In the genomic region with DNA sequence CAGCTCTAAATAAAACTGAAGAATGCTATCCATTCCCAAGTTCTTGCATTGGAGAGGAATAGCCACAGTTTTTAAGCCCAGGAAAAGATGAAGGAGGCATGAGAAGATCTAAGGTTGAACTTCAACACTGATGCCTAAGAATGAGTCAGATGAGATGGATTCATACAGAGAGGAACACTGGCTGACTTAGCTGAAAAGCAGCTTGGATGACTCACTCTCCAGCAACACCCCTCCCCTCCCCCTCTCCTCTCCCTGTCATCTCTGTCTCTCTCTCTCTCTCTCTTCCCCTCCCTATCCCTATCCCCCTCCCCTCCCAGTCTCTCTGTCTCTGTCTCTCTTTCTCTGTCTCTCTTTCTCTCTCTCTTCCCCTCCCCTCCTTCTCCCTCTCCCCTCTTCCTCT, we compare ENCODE assay signal across 15 mouse cellular contexts.
A peak's percentile ranks its signal among the peaks of the same experiment; 100 is the strongest.
DNase-seq lines count a peak whose midpoint lies in the region; ATAC-seq lines count a peak whose summit lies in the region.
"Had no signal": no experiment of that assay in that cellular context is flagged by ENCODE, and none has a peak within 500 bp of the region (broad histone marks: within the 10 kb centered on the region; RNA-seq: fewer than 3 reads in every experiment).

No protein-coding gene starts in this region.

- peak; percentile 10 for DNase-seq in layer of hippocampus, adult 11-12 months (ENCODE audit: low spot score)
- DNase-seq in layer of hippocampus, postnatal 25 days (ENCODE audit: extremely low spot score in 1 of 2, low spot score in 1 of 2) = no peak
- peak; percentile 41 for DNase-seq in urinary bladder, postnatal 25 days (ENCODE audit: low spot score)
- no peak for DNase-seq in urinary bladder, postnatal 10 days (ENCODE audit: low spot score)
- peak; percentile 29 to 37 for DNase-seq in frontal cortex, postnatal 36 days (ENCODE audit: low spot score in 2 of 2)
- peak; percentile 52 for DNase-seq in telencephalon, adult 2 months (ENCODE audit: low read depth, low spot score)
- no peak for DNase-seq in cerebellum, postnatal 10 days
- DNase-seq: gastrocnemius, postnatal 10 days; thymus, postnatal 25 days had no signal

- no peak overlapping the region for H3K27ac ChIP-seq in intestine, embryonic 16.5 days (ENCODE audit: low read length)
- H3K27ac ChIP-seq: heart, embryonic 13.5 days; hindbrain, embryonic 15.5 days; midbrain, embryonic 15.5 days; neural tube, embryonic 13.5 days had no signal

- no peak overlapping the region for H3K4me3 ChIP-seq in intestine, embryonic 16.5 days (ENCODE audit: low read length)
- H3K4me3 ChIP-seq: heart, embryonic 13.5 days; hindbrain, embryonic 15.5 days; midbrain, embryonic 15.5 days; neural tube, embryonic 13.5 days had no signal

- H3K9me3 ChIP-seq in intestine, embryonic 16.5 days (ENCODE audit: control insufficient read depth, low read length) = no peaks in the 10 kb centered on the region
- H3K9me3 ChIP-seq: heart, embryonic 13.5 days; hindbrain, embryonic 15.5 days; midbrain, embryonic 15.5 days; neural tube, embryonic 13.5 days had no signal

- ATAC-seq in intestine, embryonic 16.5 days = no peak
- ATAC-seq: midbrain, embryonic 15.5 days had no signal

- no peak overlapping the region for H3K9ac ChIP-seq in intestine, embryonic 16.5 days (ENCODE audit: low read depth, low read length)
- H3K9ac ChIP-seq: heart, embryonic 13.5 days; hindbrain, embryonic 15.5 days; midbrain, embryonic 15.5 days; neural tube, embryonic 13.5 days had no signal

- H3K4me2 ChIP-seq in intestine, embryonic 16.5 days (ENCODE audit: low read depth, low read length) = no peak overlapping the region
- H3K4me2 ChIP-seq: heart, embryonic 13.5 days; hindbrain, embryonic 15.5 days; midbrain, embryonic 15.5 days; neural tube, embryonic 13.5 days had no signal

- H3K27me3 ChIP-seq in intestine, embryonic 16.5 days (replicated peaks; ENCODE audit: control insufficient read depth, insufficient read depth, low read length) = no peaks in the 10 kb centered on the region
- H3K27me3 ChIP-seq: CH12.LX; heart, embryonic 13.5 days; hindbrain, embryonic 15.5 days; midbrain, embryonic 15.5 days; neural tube, embryonic 13.5 days had no signal

- H3K36me3 ChIP-seq in intestine, embryonic 16.5 days (ENCODE audit: control insufficient read depth, insufficient read depth, low read length) = no peaks in the 10 kb centered on the region
- H3K36me3 ChIP-seq: heart, embryonic 13.5 days; hindbrain, embryonic 15.5 days; midbrain, embryonic 15.5 days; neural tube, embryonic 13.5 days had no signal

- H3K4me1 ChIP-seq in intestine, embryonic 16.5 days (ENCODE audit: control insufficient read depth, insufficient read depth, low read length) = no peaks in the 10 kb centered on the region

Comparison
In these comparisons a context has a peak if more than half of its experiments do, and no peak if none do; other contexts are left out.
1. DNase-seq: peak in layer of hippocampus, adult 11-12 months (single experiment), urinary bladder, postnatal 25 days (single experiment), frontal cortex, postnatal 36 days (2 of 2) and telencephalon, adult 2 months (single experiment); none in layer of hippocampus, postnatal 25 days (0 of 2), urinary bladder, postnatal 10 days (single experiment) and cerebellum, postnatal 10 days (0 of 2).